In genomic region chr1:89902236-89902635, GRCm38 (mm10) we compare ENCODE assay signal across 19 mouse cellular contexts. TPM values are rescaled to one million over a fixed set of nuclear protein-coding genes. Genes with fewer than 3 reads are reported as not detected.
"Had no signal": no experiment of that assay in that cellular context is flagged by ENCODE, and none has a peak within 500 bp of the region (broad histone marks: within the 10 kb centered on the region; RNA-seq: fewer than 3 reads in every experiment).

No protein-coding gene starts in this region.

- H3K27ac ChIP-seq: limb, embryonic 12.5 days; liver, embryonic 14.5 days; midbrain, embryonic 13.5 days; neural tube, embryonic 12.5 days; stomach, embryonic 15.5 days had no signal

- H3K9me3 ChIP-seq: stomach, embryonic 15.5 days had no signal

- H3K9ac ChIP-seq: limb, embryonic 12.5 days; liver, embryonic 14.5 days; midbrain, embryonic 13.5 days; neural tube, embryonic 12.5 days; stomach, embryonic 15.5 days had no signal

- H3K4me2 ChIP-seq: limb, embryonic 12.5 days; midbrain, embryonic 13.5 days; neural tube, embryonic 12.5 days; stomach, embryonic 15.5 days had no signal

- DNase-seq: kidney, adult 8-10 months; kidney, postnatal 25 days; layer of hippocampus, adult 9-11 months; layer of hippocampus, postnatal 36 days; liver; lung, adult 2 months; lung, postnatal 36 days; retina, postnatal 1 day; right cerebral cortex, postnatal 4 days; thymus, postnatal 4 days had no signal

- H3K27me3 ChIP-seq: limb, embryonic 12.5 days; midbrain, embryonic 13.5 days; neural tube, embryonic 12.5 days; stomach, embryonic 15.5 days had no signal

- H3K4me3 ChIP-seq: limb, embryonic 12.5 days; midbrain, embryonic 13.5 days; neural tube, embryonic 12.5 days; stomach, embryonic 15.5 days had no signal

- ATAC-seq: lung, postnatal 0 days; midbrain, embryonic 13.5 days had no signal

- H3K36me3 ChIP-seq: neural tube, embryonic 12.5 days; stomach, embryonic 15.5 days had no signal

- H3K4me1 ChIP-seq: midbrain, embryonic 13.5 days; stomach, embryonic 15.5 days had no signal

RNA-seq across cellular contexts. Expression of gene Gbx2, which starts 28.7 kb away (rescaled TPM):
- total RNA-seq: neutrophil, adult 5-6 weeks had no signal
- polyA plus RNA-seq: intestine, embryonic 14.5 days; limb, embryonic 12.5 days; testis, adult 2 months had no signal
